Mouse (Mus musculus): ENCODE data around the gene Mon2.

DNA sequence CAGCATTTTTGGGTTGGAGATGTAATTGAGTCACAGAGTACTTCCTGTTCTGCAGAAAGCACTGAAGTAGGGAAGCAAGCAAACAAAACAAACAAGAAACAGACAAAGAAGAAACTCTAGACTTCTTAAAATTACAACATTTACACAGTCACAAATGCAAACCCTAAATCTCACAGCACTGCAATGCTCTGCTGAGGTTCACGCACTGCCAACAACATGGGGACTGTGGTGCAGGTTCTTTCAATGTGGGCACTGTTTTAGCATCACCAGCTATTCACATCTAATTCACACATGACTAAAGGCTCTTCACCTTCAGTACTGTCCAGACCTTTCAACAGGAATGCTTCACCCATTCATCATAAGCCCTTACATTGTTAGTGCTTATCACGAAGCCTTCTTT lies 13.3 kb downstream of the Mon2 start:
- no peak for TF ChIP-seq POLR2A (IDR thresholded peaks at IDR 0.05; ENCODE audit: extremely low read depth, insufficient read depth, low read length)
- TF ChIP-seq CTCF (IDR thresholded peaks at IDR 0.05; ENCODE audit: extremely low read depth, insufficient read depth, low read length), result no peak
